Mouse (Mus musculus): ENCODE data around the gene Trabd. TPM values are rescaled to one million over a fixed set of nuclear protein-coding genes. Genes with fewer than 3 reads are reported as not detected.

The Trabd gene
- polyA plus RNA-seq, 1 experiment from 2014 or later = 44.7 TPM

DNA sequence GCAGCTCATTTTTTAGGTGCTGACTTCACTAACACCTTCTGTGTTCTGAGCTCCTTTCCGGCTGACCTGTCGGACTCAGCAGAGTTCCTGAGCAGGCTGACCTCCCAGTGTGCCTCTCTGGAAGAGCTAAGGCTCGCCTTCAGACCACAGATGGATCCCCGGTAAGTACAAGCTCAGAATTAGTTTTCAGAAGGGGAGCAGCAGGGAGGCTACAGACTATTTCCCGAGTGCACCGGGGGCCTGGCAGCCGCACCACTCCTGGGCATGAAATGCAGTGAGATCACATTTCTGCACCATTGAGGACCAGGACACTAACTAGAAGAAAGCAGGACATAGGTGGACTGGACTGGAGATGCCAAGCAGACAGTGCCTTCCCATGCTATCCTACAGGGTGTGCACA lies 23.7 kb downstream of the Trabd start:
- no peak for ATAC-seq
- CTCF ChIA-PET = interaction anchor here (0.8 to 1.0 kb wide), 2 partner anchors 9 to 25 kb away, joined by 3 read pairs; partner anchors contain the start of gene Tubgcp6
- no peak for DNase-seq (ENCODE audit: low read depth, low spot score)
- POLR2A ChIA-PET = interaction anchor here (1.0 kb wide), 1 partner anchor 8 kb away, joined by 3 read pairs; no protein-coding TSS in a partner anchor
- TF ChIP-seq CTCF (IDR thresholded peaks at IDR 0.05) = no peak
- no peaks in the 10 kb centered on the region for H3K27me3 ChIP-seq
- in situ Hi-C loops (cut with MboI; ENCODE audit: low pct_unique_long_range_greater_than_20kb) = loop anchor here (10.0 kb wide), 1 partner anchor 274 kb away; no protein-coding TSS in a partner anchor

DNA sequence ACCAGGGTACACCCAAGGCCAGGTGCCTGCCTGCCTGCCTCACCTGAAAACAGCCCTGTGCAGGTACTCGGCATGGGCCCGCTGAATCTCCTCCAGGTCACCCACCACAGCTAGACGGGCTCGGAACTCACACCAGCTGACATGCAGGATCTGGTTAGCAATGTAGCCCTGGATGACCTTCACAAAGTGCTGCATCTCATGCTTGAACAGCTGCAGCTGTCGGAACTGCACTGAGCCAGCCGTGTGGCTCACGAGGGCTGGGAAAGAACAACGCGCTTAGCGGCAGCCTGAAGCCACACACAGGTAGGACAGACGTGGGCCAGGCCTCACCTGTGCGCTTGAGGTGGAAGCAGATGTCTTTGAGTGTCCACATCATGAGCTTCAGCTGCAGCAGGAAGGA lies 25.9 kb downstream of the Trabd start:
- no peak for ATAC-seq
- H3K27me3 ChIP-seq = no peaks in the 10 kb centered on the region
- ChIA-PET CTCF (interaction anchor here (1.5 kb wide), 1 partner anchor 27 kb away, joined by 7 read pairs; the partner anchor contains the start of gene Hdac10), POLR2A (interaction anchor here (0.6 to 1.0 kb wide), 4 partner anchors 21 to 389 kb away, joined by 3 to 8 read pairs (median 4); no protein-coding TSS in a partner anchor)
- TF ChIP-seq CTCF (IDR thresholded peaks at IDR 0.05) = no peak
- DNase-seq (ENCODE audit: low read depth, low spot score) = no peak
- in situ Hi-C loops (cut with MboI; ENCODE audit: low pct_unique_long_range_greater_than_20kb) = no loop called here

DNA sequence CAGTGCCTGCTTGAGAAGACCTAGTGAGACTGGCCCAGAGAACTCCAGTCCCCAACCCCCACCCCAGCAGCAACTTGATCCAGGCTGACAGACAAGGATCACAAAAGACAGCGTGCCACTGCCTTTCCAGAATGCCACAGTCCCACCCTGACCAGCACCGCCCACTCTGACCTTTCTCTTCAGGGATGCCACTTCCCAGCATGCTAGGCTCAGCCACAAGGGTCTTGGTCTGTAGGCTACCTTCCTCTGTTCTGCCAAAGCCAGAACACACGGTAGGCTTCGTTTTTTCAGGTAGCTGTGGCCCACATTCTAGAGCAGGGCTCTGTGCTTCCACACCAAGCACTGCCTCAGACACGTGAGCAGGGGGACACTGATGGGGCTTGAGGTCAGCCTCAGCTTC lies 27.7 kb downstream of the Trabd start:
- ATAC-seq = no peak

GRCm38 (mm10) chr15:89103921-89104320 lies 29.0 kb downstream of the Trabd start:
- in situ Hi-C loops (cut with MboI; ENCODE audit: low pct_unique_long_range_greater_than_20kb) = no loop called here
- DNase-seq (ENCODE audit: low read depth, low spot score) (no peak), ATAC-seq (no peak)
- H3K27me3 ChIP-seq = no peaks in the 10 kb centered on the region
- no peak for TF ChIP-seq CTCF (IDR thresholded peaks at IDR 0.05)
- ChIA-PET POLR2A (no interaction called here), CTCF (no interaction called here)

More for the DNA sequence above, 27.7 kb downstream of the Trabd start:
- in situ Hi-C loops (cut with MboI; ENCODE audit: low pct_unique_long_range_greater_than_20kb) = no loop called here
- TF ChIP-seq CTCF (IDR thresholded peaks at IDR 0.05) = no peak
- POLR2A ChIA-PET = interaction anchor here (1.2 kb wide), 1 partner anchor 12 kb away, joined by 5 read pairs; no protein-coding TSS in a partner anchor
- DNase-seq (ENCODE audit: low read depth, low spot score) = no peak
- CTCF ChIA-PET = no interaction called here
- no peaks in the 10 kb centered on the region for H3K27me3 ChIP-seq

DNA sequence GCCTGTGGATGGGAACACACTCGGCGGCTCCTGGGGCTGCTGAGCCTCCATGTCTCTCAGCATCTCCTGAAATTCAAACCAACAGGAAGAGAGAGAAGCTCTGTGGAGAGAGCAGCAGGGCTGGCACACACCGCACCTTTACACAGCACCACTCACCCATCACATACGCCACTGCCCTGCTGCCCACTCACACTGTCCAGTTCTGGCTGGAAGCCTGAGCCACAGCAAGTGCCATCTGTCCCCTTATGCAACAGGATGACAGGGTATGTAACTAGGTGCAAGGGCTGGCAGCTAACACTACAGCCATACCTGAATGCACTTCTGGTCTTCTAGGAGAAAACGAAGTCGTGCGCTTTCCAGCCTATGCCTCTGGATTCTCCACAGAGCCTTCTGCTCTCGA lies 29.5 kb downstream of the Trabd start:
- DNase-seq (ENCODE audit: low read depth, low spot score) (no peak), ATAC-seq (no peak)
- CTCF ChIA-PET = no interaction called here
- no peaks in the 10 kb centered on the region for H3K27me3 ChIP-seq
- in situ Hi-C loops (cut with MboI; ENCODE audit: low pct_unique_long_range_greater_than_20kb) = no loop called here
- POLR2A ChIA-PET = no interaction called here
- no peak for TF ChIP-seq CTCF (IDR thresholded peaks at IDR 0.05)

DNA sequence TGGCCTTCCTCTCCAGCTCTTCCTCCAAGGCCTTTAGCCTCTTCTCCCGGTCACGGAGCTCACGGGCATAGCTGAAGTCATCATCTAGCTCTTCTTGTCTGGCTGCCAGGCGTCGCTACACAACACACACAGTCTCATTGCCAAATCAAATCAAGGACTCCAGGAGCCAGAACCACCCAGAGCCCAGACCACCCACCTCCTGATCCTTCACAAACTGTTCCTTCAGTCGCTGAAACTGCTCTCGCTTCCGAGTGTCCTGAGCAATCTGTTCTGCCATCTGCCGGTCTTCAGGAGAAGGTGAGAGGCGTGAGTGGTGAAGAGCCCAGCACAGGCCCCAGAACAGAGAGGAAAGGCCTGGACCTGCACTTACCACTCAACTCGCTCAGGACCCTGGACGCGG lies 31.1 kb downstream of the Trabd start:
- ChIA-PET POLR2A (interaction anchor here (1.2 kb wide), 1 partner anchor 8 kb away, joined by 3 read pairs; no protein-coding TSS in a partner anchor), CTCF (interaction anchor here (1.1 kb wide), 1 partner anchor 105 kb away, joined by 3 read pairs; the partner anchor contains the start of gene Ppp6r2)
- DNase-seq (ENCODE audit: low read depth, low spot score) (no peak), ATAC-seq (no peak)
- no peaks in the 10 kb centered on the region for H3K27me3 ChIP-seq
- in situ Hi-C loops (cut with MboI; ENCODE audit: low pct_unique_long_range_greater_than_20kb) = no loop called here
- TF ChIP-seq CTCF (IDR thresholded peaks at IDR 0.05) = no peak

GRCm38 (mm10) chr15:89106976-89107375 lies 32.1 kb downstream of the Trabd start:
- DNase-seq (ENCODE audit: low read depth, low spot score) (no peak), ATAC-seq (no peak)
- in situ Hi-C loops (cut with MboI; ENCODE audit: low pct_unique_long_range_greater_than_20kb) = no loop called here
- TF ChIP-seq CTCF (IDR thresholded peaks at IDR 0.05) = no peak
- no peaks in the 10 kb centered on the region for H3K27me3 ChIP-seq
- CTCF ChIA-PET = interaction anchor here (1.1 kb wide), 1 partner anchor 9 kb away, joined by 3 read pairs; no protein-coding TSS in a partner anchor
- POLR2A ChIA-PET = interaction anchor here (1.2 kb wide), 1 partner anchor 9 kb away, joined by 3 read pairs; no protein-coding TSS in a partner anchor

GRCm38 (mm10) chr15:89110147-89110546 lies 35.2 kb downstream of the Trabd start:
- CTCF ChIA-PET = interaction anchor here (0.5 to 1.7 kb wide), 6 partner anchors 10 to 321 kb away, joined by 3 to 4 read pairs (median 3); partner anchors contain the start of gene Tubgcp6
- in situ Hi-C loops (cut with MboI; ENCODE audit: low pct_unique_long_range_greater_than_20kb) = no loop called here
- POLR2A ChIA-PET = no interaction called here
- DNase-seq (ENCODE audit: low read depth, low spot score) (no peak), ATAC-seq (peak; percentile 42)
- H3K27me3 ChIP-seq = no peaks in the 10 kb centered on the region
- TF ChIP-seq CTCF (IDR thresholded peaks at IDR 0.05) = no peak

GRCm38 (mm10) chr15:89118007-89118406 lies 43.1 kb downstream of the Trabd start:
- CTCF ChIA-PET = interaction anchor here (1.4 to 2.2 kb wide), 2 partner anchors 37 to 93 kb away, joined by 3 to 9 read pairs; partner anchors contain the start of gene Ppp6r2
- no peak for TF ChIP-seq CTCF (IDR thresholded peaks at IDR 0.05)
- H3K27me3 ChIP-seq = no peaks in the 10 kb centered on the region
- no peak for ATAC-seq
- in situ Hi-C loops (cut with MboI; ENCODE audit: low pct_unique_long_range_greater_than_20kb) = no loop called here
- POLR2A ChIA-PET = no interaction called here
- no peak for DNase-seq (ENCODE audit: low read depth, low spot score)

- in situ Hi-C loops (cut with MboI; ENCODE audit: low pct_unique_long_range_greater_than_20kb) = no loop called here
- DNase-seq (ENCODE audit: low read depth, low spot score) = peak; percentile 46
- ChIA-PET POLR2A (interaction anchor here (0.6 to 1.9 kb wide), 5 partner anchors 9 to 120 kb away, joined by 3 to 6 read pairs (median 3); partner anchors contain the start of genes Dennd6b and Mapk11), CTCF (interaction anchor here (0.7 to 1.7 kb wide), 7 partner anchors 9 to 88 kb away, joined by 3 to 6 read pairs (median 3); no protein-coding TSS in a partner anchor)
- ATAC-seq = peak; percentile 59
- TF ChIP-seq CTCF (IDR thresholded peaks at IDR 0.05) = no peak
- no peaks in the 10 kb centered on the region for H3K27me3 ChIP-seq
Measured at GRCm38 (mm10) chr15:89122649-89123366, 47.9 kb downstream of the Trabd start, which contains the start of gene Tubgcp6. Tubgcp6 (minus strand) TSS chr15:89123112.
